Mouse (Mus musculus) midbrain, embryonic 14.5 days (tissue): ENCODE data around the gene Spred1. TPM values are rescaled to one million over a fixed set of nuclear protein-coding genes. Genes with fewer than 3 reads are reported as not detected.
A peak's percentile ranks its signal among the peaks of the same experiment; 100 is the strongest.

Experiments
- ATAC-seq: fragments of 200-750 bp; cut with Nextera tagmentation; 2 replicates; pipeline ENCODE4 v1.8.0; 2017; ENCODE audit warnings: moderate number of reproducible peaks, moderate library complexity; ENCODE audit not compliant: low FRiP score, low TSS enrichment
- DNase-seq: peaks from one replicate; pipeline ENCODE4 v3.0.0-alpha.2; 2015
- H3K27ac ChIP-seq: fragments of 300-500 bp; sonication (generic); replicated peaks from 2 replicates; pipeline ENCODE4 v1.5.1; 2014; ENCODE audit warnings: mild to moderate bottlenecking, low read depth, low read length, moderate library complexity
- H3K27me3 ChIP-seq: fragments of 300-500 bp; sonication (generic); 2 replicates; pipeline ENCODE4 v1.6.1; 2014; ENCODE audit warnings: low read length, control low read depth, mixed read lengths; ENCODE audit not compliant: control insufficient read depth, insufficient read depth
- H3K36me3 ChIP-seq: fragments of 300-500 bp; sonication (generic); 2 replicates; pipeline ENCODE4 v1.6.1; 2014; ENCODE audit warnings: low read length, control low read depth; ENCODE audit not compliant: control insufficient read depth, insufficient read depth
- H3K4me1 ChIP-seq: fragments of 300-500 bp; sonication (generic); 2 replicates; pipeline ENCODE4 v1.6.1; 2014; ENCODE audit warnings: mild to moderate bottlenecking, antibody characterized with exemption, low read length, control low read depth; ENCODE audit not compliant: control insufficient read depth, insufficient read depth
- H3K4me2 ChIP-seq: fragments of 300-500 bp; sonication (generic); 2 replicates; pipeline ENCODE4 v1.6.1; 2014; ENCODE audit warnings: mild to moderate bottlenecking, low read length, moderate library complexity
- H3K4me3 ChIP-seq: fragments of 300-500 bp; sonication (generic); replicated peaks from 2 replicates; pipeline ENCODE4 v1.5.1; 2014; ENCODE audit warnings: low read depth, low read length
- H3K9ac ChIP-seq: fragments of 300-500 bp; sonication (generic); replicated peaks from 2 replicates; pipeline ENCODE4 v1.6.1; 2014; ENCODE audit warnings: mild to moderate bottlenecking, low read length, moderate library complexity
- H3K9me3 ChIP-seq: fragments of 300-500 bp; sonication (generic); 2 replicates; pipeline ENCODE4 v1.6.1; 2016; ENCODE audit warnings: low read length, control low read depth, mixed read lengths; ENCODE audit not compliant: control insufficient read depth
- WGBS: fragments of 180-500 bp; shearing (Covaris S2); extraction: QIAGEN DNeasy Blood & Tissue Kit; methylation state at CpG from one replicate; pipeline ENCODE4 v1.1.7; 2014; 5-methylcytosine and 5-hydroxymethylcytosine counted together
- polyA plus RNA-seq: library from polyadenylated mRNA; unstranded; fragments of >200 nt; fragmentation: Nextera tagmentation; extraction: Ambion mirVana; gene quantifications from 2 replicates; pipeline ENCODE4 v1.2.1, GENCODE M21; 2014

Gene Spred1
- 18.9 and 19.6 TPM in 2 replicates for polyA plus RNA-seq

- Histone ChIP-seq H3K4me2 (peak within 1 kb of the TSS; percentile 84), H3K27me3 (no peaks in the 10 kb centered on the region), H3K4me1 (peaks cover 27% of the 10 kb centered on the region), H3K9ac (peak within 1 kb of the TSS; percentile 94), H3K27ac (peak within 1 kb of the TSS; percentile 99), H3K36me3 (no peaks in the 10 kb centered on the region), H3K9me3 (no peaks in the 10 kb centered on the region), H3K4me3 (peak within 1 kb of the TSS; percentile 86)
- ATAC-seq = peak; percentile 49
- DNase-seq = peak; percentile 59
- WGBS = under 1% methylated on average over 90 of the region's 99 CpGs
Observed at GRCm38 (mm10) chr2:117121212-117121983, at the start of gene Spred1. Spred1 (plus strand) TSS chr2:117121374.

- Histone ChIP-seq H3K36me3 (no peaks in the 10 kb centered on the region), H3K9ac (no peak overlapping the region), H3K9me3 (no peaks in the 10 kb centered on the region), H3K4me1 (no peaks in the 10 kb centered on the region), H3K4me2 (no peak overlapping the region), H3K27me3 (no peaks in the 10 kb centered on the region), H3K4me3 (no peak overlapping the region), H3K27ac (no peak overlapping the region)
- ATAC-seq = no peak
- 88% methylated on average over 3 of the region's 3 CpGs for WGBS
- no peak for DNase-seq
Observed at GRCm38 (mm10) chr2:117071596-117071995, 49.6 kb upstream of the Spred1 start.

- no peaks in the 10 kb centered on the region for H3K4me1 ChIP-seq
- no peak overlapping the region for H3K4me2 ChIP-seq
- WGBS = 87% methylated on average over 2 of the region's 2 CpGs
- H3K4me3 ChIP-seq = no peak overlapping the region
- no peaks in the 10 kb centered on the region for H3K36me3 ChIP-seq
- H3K9ac ChIP-seq = no peak overlapping the region
- no peak for DNase-seq
- no peak overlapping the region for H3K27ac ChIP-seq
- no peaks in the 10 kb centered on the region for H3K27me3 ChIP-seq
- ATAC-seq = no peak
- H3K9me3 ChIP-seq = no peaks in the 10 kb centered on the region
Observed at GRCm38 (mm10) chr2:117078711-117079110, 42.5 kb upstream of the Spred1 start.

GRCm38 (mm10) chr2:117079621-117080020 is 41.6 kb upstream of the Spred1 start:
- ATAC-seq = no peak
- no peaks in the 10 kb centered on the region for H3K9me3 ChIP-seq
- DNase-seq = no peak
- no peak overlapping the region for H3K4me3 ChIP-seq
- no peak overlapping the region for H3K4me2 ChIP-seq
- WGBS = 89% methylated on average over 5 of the region's 5 CpGs
- H3K4me1 ChIP-seq = no peaks in the 10 kb centered on the region
- H3K9ac ChIP-seq = no peak overlapping the region
- no peak overlapping the region for H3K27ac ChIP-seq
- H3K27me3 ChIP-seq = no peaks in the 10 kb centered on the region
- no peaks in the 10 kb centered on the region for H3K36me3 ChIP-seq

GRCm38 (mm10) chr2:117086002-117086765 is 35.0 kb upstream of the Spred1 start:
- no peaks in the 10 kb centered on the region for H3K27me3 ChIP-seq
- 78% methylated on average over 12 of the region's 12 CpGs for WGBS
- no peaks in the 10 kb centered on the region for H3K4me1 ChIP-seq
- ATAC-seq (no peak), DNase-seq (peak; percentile 37)
- H3K36me3 ChIP-seq = no peaks in the 10 kb centered on the region
- no peak overlapping the region for H3K27ac ChIP-seq
- no peak overlapping the region for H3K4me3 ChIP-seq
- H3K9me3 ChIP-seq = no peaks in the 10 kb centered on the region
- no peak overlapping the region for H3K4me2 ChIP-seq
- H3K9ac ChIP-seq = no peak overlapping the region

- DNase-seq (no peak), ATAC-seq (no peak)
- Histone ChIP-seq H3K4me1 (no peaks in the 10 kb centered on the region), H3K4me2 (no peak overlapping the region), H3K36me3 (no peaks in the 10 kb centered on the region), H3K27me3 (no peaks in the 10 kb centered on the region), H3K4me3 (no peak overlapping the region), H3K9ac (no peak overlapping the region), H3K27ac (no peak overlapping the region), H3K9me3 (no peaks in the 10 kb centered on the region)
- WGBS = 78% methylated on average over 1 of the region's 1 CpGs
Observed at GRCm38 (mm10) chr2:117086766-117087457, 34.3 kb upstream of the Spred1 start.

GRCm38 (mm10) chr2:117087458-117087820 is 33.7 kb upstream of the Spred1 start:
- H3K4me1 ChIP-seq = no peaks in the 10 kb centered on the region
- DNase-seq = no peak
- no peak overlapping the region for H3K9ac ChIP-seq
- 86% methylated on average over 4 of the region's 4 CpGs for WGBS
- no peaks in the 10 kb centered on the region for H3K36me3 ChIP-seq
- no peak overlapping the region for H3K27ac ChIP-seq
- no peaks in the 10 kb centered on the region for H3K9me3 ChIP-seq
- H3K27me3 ChIP-seq = no peaks in the 10 kb centered on the region
- H3K4me2 ChIP-seq = no peak overlapping the region
- H3K4me3 ChIP-seq = no peak overlapping the region
- no peak for ATAC-seq

- ATAC-seq (no peak), DNase-seq (no peak)
- 83% methylated on average over 1 of the region's 1 CpGs for WGBS
- no peaks in the 10 kb centered on the region for H3K4me1 ChIP-seq
- no peaks in the 10 kb centered on the region for H3K36me3 ChIP-seq
- H3K4me3 ChIP-seq = no peak overlapping the region
- no peaks in the 10 kb centered on the region for H3K27me3 ChIP-seq
- H3K4me2 ChIP-seq = no peak overlapping the region
- no peak overlapping the region for H3K9ac ChIP-seq
- no peaks in the 10 kb centered on the region for H3K9me3 ChIP-seq
- no peak overlapping the region for H3K27ac ChIP-seq
Observed at GRCm38 (mm10) chr2:117089482-117089881, 31.7 kb upstream of the Spred1 start.
